Mouse (Mus musculus): ENCODE data around the gene Gm12355.

GRCm38 (mm10) chr11:98584629-98585177 is 40.8 kb downstream of the Gm12355 start:
- TF ChIP-seq JUND (conservative IDR thresholded peaks at IDR 0.05; ENCODE audit: low read depth, low read length) = no peak
- no peak for TF ChIP-seq CTCF (conservative IDR thresholded peaks at IDR 0.05 in 1 of 2, IDR thresholded peaks at IDR 0.05 in 1 of 2; ENCODE audit: low read depth in 2 of 2, low read length in 2 of 2)
- no peak for TF ChIP-seq ZNF384 (IDR thresholded peaks at IDR 0.05; ENCODE audit: low read depth, low read length)
- no peak for TF ChIP-seq E2F4 (IDR thresholded peaks at IDR 0.05; ENCODE audit: insufficient replicate concordance, low read depth, low read length)
- TF ChIP-seq KAT2A (IDR thresholded peaks at IDR 0.05; ENCODE audit: insufficient replicate concordance, low read length) = no peak
- TF ChIP-seq MAX (IDR thresholded peaks at IDR 0.05; ENCODE audit: low read length) = no peak

Data from CH12.LX (cell line).